Mouse (Mus musculus) neural tube, embryonic 11.5 days (tissue): ENCODE measurements around the gene Cald1. TPM values are rescaled to one million over a fixed set of nuclear protein-coding genes. Genes with fewer than 3 reads are reported as not detected.

Source experiments
- ATAC-seq: fragments of 200-750 bp; cut with Nextera tagmentation; 2 replicates; pipeline ENCODE4 v1.8.0; 2017; ENCODE audit warnings: moderate number of reproducible peaks, mild to moderate bottlenecking, moderate TSS enrichment, moderate library complexity; ENCODE audit not compliant: insufficient read depth, low FRiP score, low TSS enrichment
- DNase-seq: peaks from one replicate; pipeline ENCODE4 v3.0.0-alpha.2; 2015; ENCODE audit warnings: low spot score
- H3K27ac ChIP-seq: fragments of 300-500 bp; sonication (generic); 2 replicates; pipeline ENCODE4 v1.5.1; 2014; ENCODE audit warnings: low read depth, mild to moderate bottlenecking, low read length
- H3K27me3 ChIP-seq: fragments of 300-500 bp; sonication (generic); 2 replicates; pipeline ENCODE4 v1.6.1; 2014; ENCODE audit warnings: mild to moderate bottlenecking, low read length, mixed read lengths; ENCODE audit not compliant: control insufficient read depth, insufficient read depth
- H3K36me3 ChIP-seq: fragments of 300-500 bp; sonication (generic); 2 replicates; pipeline ENCODE4 v1.6.1; 2014; ENCODE audit warnings: mild to moderate bottlenecking, low read length, moderate library complexity, mixed read lengths; ENCODE audit not compliant: control insufficient read depth, insufficient read depth
- H3K4me1 ChIP-seq: fragments of 300-500 bp; sonication (generic); 2 replicates; pipeline ENCODE4 v1.6.1; 2014; ENCODE audit warnings: low read length, mixed read lengths; ENCODE audit not compliant: control insufficient read depth, insufficient read depth
- H3K4me2 ChIP-seq: fragments of 300-500 bp; sonication (generic); 2 replicates; pipeline ENCODE4 v1.6.1; 2014; ENCODE audit warnings: low read depth, mild to moderate bottlenecking, moderate library complexity
- H3K4me3 ChIP-seq: fragments of 300-500 bp; sonication (generic); 2 replicates; pipeline ENCODE4 v1.5.1; 2014; ENCODE audit warnings: low read depth, low read length
- H3K9ac ChIP-seq: fragments of 300-500 bp; sonication (generic); 2 replicates; pipeline ENCODE4 v1.6.1; 2014; ENCODE audit warnings: mild to moderate bottlenecking, low read length
- H3K9me3 ChIP-seq: fragments of 300-500 bp; sonication (generic); 2 replicates; pipeline ENCODE4 v1.6.1; 2016; ENCODE audit warnings: low read length; ENCODE audit not compliant: control insufficient read depth
- WGBS: fragments of 180-500 bp; shearing (Covaris S2); extraction: QIAGEN DNeasy Blood & Tissue Kit; methylation state at CpG from one replicate; pipeline ENCODE4 v1.1.7; 2014; 5-methylcytosine and 5-hydroxymethylcytosine counted together
- polyA plus RNA-seq: library from polyadenylated mRNA; unstranded; fragments of >200 nt; fragmentation: Nextera tagmentation; extraction: Ambion mirVana; gene quantifications from 2 replicates; pipeline ENCODE4 v1.2.1, GENCODE M21; 2014

Gene Cald1
- polyA plus RNA-seq, 1 experiment from 2014 or later: 99.3 TPM

DNA sequence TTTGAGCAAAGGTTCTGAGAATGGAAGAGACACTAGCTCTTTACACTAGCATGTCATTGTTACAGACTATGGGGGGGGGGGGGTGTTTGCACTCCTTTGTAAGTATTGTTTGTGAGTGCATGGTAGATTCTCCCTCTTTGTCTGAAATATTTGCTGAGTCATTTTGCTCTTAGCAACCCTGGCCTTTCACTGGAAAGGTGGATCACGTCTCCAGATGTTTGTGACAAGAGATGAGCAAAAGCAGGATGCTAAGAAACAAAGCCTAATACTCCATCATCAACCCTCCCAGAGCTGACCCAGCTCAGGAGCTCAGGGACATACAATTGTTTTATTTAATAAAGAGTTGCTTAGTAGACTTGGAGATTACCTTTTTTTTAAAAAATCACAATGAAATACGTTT lies 138.6 kb downstream of the Cald1 start:
- ATAC-seq (no peak), DNase-seq (no peak)
- Histone ChIP-seq H3K4me2 (no peak overlapping the region), H3K9me3 (no peaks in the 10 kb centered on the region), H3K4me1 (no peaks in the 10 kb centered on the region), H3K27ac (no peak overlapping the region), H3K9ac (no peak overlapping the region), H3K4me3 (no peak overlapping the region), H3K27me3 (no peaks in the 10 kb centered on the region), H3K36me3 (no peaks in the 10 kb centered on the region)
- 63% methylated on average over 2 of the region's 2 CpGs for WGBS

GRCm38 (mm10) chr6:34743946-34744345 lies 145.6 kb downstream of the Cald1 start:
- Histone ChIP-seq H3K4me1 (no peaks in the 10 kb centered on the region), H3K4me2 (no peak overlapping the region), H3K27me3 (no peaks in the 10 kb centered on the region), H3K9ac (no peak overlapping the region), H3K4me3 (no peak overlapping the region), H3K36me3 (no peaks in the 10 kb centered on the region; the same call in 1 of the 2 replicates), H3K27ac (no peak overlapping the region), H3K9me3 (no peaks in the 10 kb centered on the region)
- DNase-seq (no peak), ATAC-seq (no peak)
- WGBS: 87% methylated on average over 4 of the region's 4 CpGs

DNA sequence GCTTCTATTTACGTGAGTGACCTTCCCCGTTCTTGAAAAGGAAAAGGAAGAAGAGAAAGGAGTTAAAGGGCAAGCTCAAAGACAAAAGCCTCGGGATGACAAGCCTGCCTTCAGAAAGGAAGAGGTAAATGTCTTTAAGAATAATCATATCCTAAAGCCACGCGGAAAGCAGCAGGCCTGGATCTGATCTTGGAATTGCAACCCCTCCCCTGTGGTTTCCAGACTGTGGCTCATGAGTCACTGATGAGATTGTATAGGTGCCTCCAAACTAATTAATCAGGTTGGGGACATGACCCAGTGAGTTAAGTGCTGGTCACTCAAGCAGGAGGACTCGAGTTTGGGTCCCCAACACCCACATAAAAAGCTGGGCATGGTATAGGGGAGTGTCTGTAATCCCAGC lies 149.5 kb downstream of the Cald1 start:
- ATAC-seq (no peak), DNase-seq (no peak)
- Histone ChIP-seq H3K27me3 (no peaks in the 10 kb centered on the region), H3K36me3 (no peaks in the 10 kb centered on the region; the same call in 1 of the 2 replicates), H3K4me1 (no peaks in the 10 kb centered on the region), H3K4me3 (no peak overlapping the region), H3K9ac (no peak overlapping the region), H3K9me3 (no peaks in the 10 kb centered on the region), H3K4me2 (no peak overlapping the region), H3K27ac (no peak overlapping the region)
- 85% methylated on average over 6 of the region's 6 CpGs for WGBS

DNA sequence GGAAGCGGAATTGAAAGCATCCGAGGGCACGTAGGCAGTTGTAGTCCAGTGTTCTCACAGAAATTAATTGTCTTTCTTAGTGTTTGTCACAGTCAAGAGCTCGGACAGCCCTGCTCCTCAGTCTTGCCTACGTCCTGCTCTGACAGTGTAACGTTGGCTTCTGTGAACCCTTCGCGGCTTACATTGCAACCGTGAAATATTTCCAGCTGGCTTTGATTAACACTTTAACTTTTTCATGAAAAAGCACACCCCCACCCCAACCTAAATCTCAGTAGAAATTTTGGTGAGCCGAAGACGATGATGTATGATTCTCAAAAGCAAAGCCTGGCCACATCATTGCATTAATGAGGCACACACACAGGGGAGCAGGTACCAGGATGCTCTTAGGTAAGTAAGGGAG lies 150.3 kb downstream of the Cald1 start:
- Histone ChIP-seq H3K9me3 (no peaks in the 10 kb centered on the region), H3K4me1 (no peaks in the 10 kb centered on the region), H3K4me2 (no peak overlapping the region), H3K9ac (no peak overlapping the region), H3K4me3 (no peak overlapping the region), H3K27me3 (no peaks in the 10 kb centered on the region), H3K27ac (no peak overlapping the region), H3K36me3 (no peaks in the 10 kb centered on the region; the same call in 1 of the 2 replicates)
- DNase-seq: no peak
- no peak for ATAC-seq
- 85% methylated on average over 11 of the region's 11 CpGs for WGBS

DNA sequence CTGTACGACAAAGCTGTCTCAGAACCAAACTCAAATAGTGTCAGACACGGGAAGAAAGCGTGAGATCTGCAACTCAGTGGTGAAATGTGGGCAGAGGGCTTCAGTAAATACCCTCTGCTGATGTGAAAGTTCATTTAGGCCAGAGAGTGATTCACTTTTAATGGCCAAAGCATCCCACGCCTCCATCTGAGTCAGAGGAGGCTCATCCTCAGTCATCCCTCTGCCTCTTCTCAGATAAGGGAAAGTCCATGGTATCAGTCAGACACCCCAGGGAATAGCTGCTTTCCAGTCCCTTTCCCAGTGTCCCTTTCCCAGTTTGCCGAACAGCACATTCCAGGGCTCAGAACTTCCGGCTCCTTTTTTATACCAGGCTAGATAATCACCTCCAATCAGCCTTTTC lies 151.2 kb downstream of the Cald1 start:
- no peak for DNase-seq
- Histone ChIP-seq H3K27me3 (no peaks in the 10 kb centered on the region), H3K9ac (no peak overlapping the region), H3K4me3 (no peak overlapping the region), H3K9me3 (no peaks in the 10 kb centered on the region), H3K4me1 (no peaks in the 10 kb centered on the region), H3K4me2 (no peak overlapping the region), H3K36me3 (no peaks in the 10 kb centered on the region; the same call in 1 of the 2 replicates), H3K27ac (no peak overlapping the region)
- WGBS: 86% methylated on average over 6 of the region's 6 CpGs
- no peak for ATAC-seq

DNA sequence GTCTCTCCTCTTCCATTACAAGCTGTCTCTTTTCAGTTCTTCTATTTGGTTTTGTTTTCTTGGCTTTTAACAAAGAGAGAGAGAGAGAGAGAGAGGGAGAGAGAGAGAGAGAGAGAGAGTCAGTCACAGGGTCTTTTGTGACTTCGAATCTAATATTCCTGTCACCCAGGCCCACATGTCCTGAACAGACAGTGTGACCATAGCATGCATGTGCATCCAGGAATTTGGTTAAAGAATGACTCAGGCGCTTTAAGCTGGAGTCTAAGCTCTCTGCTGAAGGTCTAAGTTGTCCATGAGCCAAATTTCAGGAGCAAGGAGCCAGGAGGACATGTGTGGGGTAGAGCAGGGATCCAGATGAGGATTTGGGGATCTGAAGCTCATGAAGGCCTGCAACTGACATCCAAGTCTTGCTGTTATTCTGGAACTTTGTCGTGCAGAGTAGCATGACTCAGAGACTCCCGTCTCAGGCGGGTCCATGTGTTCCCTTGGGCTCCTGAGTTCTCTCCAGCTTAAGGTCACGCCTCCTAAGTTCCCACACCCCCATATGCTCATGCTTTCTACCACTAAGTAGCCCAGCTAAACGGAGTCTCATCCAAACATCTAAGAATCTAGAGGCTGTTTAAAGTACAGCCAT lies 152.3 kb downstream of the Cald1 start:
- 85% methylated on average over 7 of the region's 7 CpGs for WGBS
- DNase-seq (no peak), ATAC-seq (no peak)
- Histone ChIP-seq H3K36me3 (no peaks in the 10 kb centered on the region; the same call in 1 of the 2 replicates), H3K4me3 (no peak overlapping the region), H3K9me3 (no peaks in the 10 kb centered on the region), H3K4me2 (no peak overlapping the region), H3K27me3 (no peaks in the 10 kb centered on the region), H3K27ac (no peak overlapping the region), H3K9ac (no peak overlapping the region), H3K4me1 (no peaks in the 10 kb centered on the region)

DNA sequence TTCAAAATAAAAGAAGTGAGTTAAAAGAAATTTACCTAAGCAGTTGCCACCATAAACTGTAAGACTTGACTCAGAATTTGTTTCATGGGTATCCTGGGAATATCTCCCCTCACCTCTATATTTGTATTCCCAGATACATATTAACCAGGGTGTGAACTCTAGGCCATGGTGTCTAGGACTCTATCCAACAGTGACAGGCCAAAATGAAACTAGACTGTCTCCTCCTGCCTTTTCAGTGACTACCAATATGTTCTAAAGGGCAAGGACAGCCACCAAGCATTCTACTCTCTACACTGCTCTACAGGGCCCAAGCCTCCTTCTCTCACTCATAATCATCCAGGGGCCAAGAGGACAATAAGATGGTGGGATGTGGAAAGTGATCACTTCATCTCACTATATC lies 153.3 kb downstream of the Cald1 start:
- H3K9me3 ChIP-seq: no peaks in the 10 kb centered on the region
- no peaks in the 10 kb centered on the region for H3K36me3 ChIP-seq
- H3K9ac ChIP-seq: no peak overlapping the region
- H3K4me3 ChIP-seq: no peak overlapping the region
- H3K4me2 ChIP-seq: no peak overlapping the region
- ATAC-seq: no peak
- no peak overlapping the region for H3K27ac ChIP-seq
- H3K4me1 ChIP-seq: no peaks in the 10 kb centered on the region
- no peak for DNase-seq
- H3K27me3 ChIP-seq: no peaks in the 10 kb centered on the region

DNA sequence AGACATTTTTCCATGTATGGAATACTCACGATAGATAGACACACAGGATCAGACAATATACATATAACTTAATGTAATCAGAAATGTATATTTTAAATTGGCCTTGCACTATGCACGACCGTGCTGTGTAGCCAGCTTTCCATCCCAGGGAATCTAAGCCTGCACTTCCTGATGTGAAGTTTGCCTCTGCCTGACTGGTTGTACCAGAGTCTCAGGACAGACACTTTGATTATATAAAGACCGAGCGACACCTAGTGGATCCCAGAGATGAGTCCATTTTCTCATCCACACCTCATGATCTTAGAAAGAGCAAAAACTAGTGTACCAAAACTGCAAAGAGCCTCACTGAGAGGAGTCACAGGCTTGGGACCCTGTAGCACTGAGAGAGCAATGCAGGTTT lies 156.1 kb downstream of the Cald1 start:
- H3K4me3 ChIP-seq: no peak overlapping the region
- H3K27me3 ChIP-seq: no peaks in the 10 kb centered on the region
- ATAC-seq (no peak), DNase-seq (peak; percentile 40)
- 36% methylated on average over 5 of the region's 5 CpGs for WGBS
- H3K9me3 ChIP-seq: no peaks in the 10 kb centered on the region
- no peak overlapping the region for H3K9ac ChIP-seq
- H3K36me3 ChIP-seq: no peaks in the 10 kb centered on the region
- H3K4me1 ChIP-seq: no peaks in the 10 kb centered on the region
- H3K27ac ChIP-seq: no peak overlapping the region
- no peak overlapping the region for H3K4me2 ChIP-seq

GRCm38 (mm10) chr6:34758340-34758739 lies 160.0 kb downstream of the Cald1 start:
- H3K4me3 ChIP-seq: no peak overlapping the region
- H3K4me1 ChIP-seq: no peaks in the 10 kb centered on the region
- ATAC-seq (no peak), DNase-seq (no peak)
- H3K9me3 ChIP-seq: no peaks in the 10 kb centered on the region
- no peaks in the 10 kb centered on the region for H3K36me3 ChIP-seq
- no peak overlapping the region for H3K9ac ChIP-seq
- no peaks in the 10 kb centered on the region for H3K27me3 ChIP-seq
- 84% methylated on average over 2 of the region's 2 CpGs for WGBS
- no peak overlapping the region for H3K27ac ChIP-seq
- no peak overlapping the region for H3K4me2 ChIP-seq
